Mouse (Mus musculus): Measurements from ENCODE around the gene 9930104L06Rik. TPM values are rescaled to one million over a fixed set of nuclear protein-coding genes. Genes with fewer than 3 reads are reported as not detected.

9930104L06Rik gene
- polyA plus RNA-seq, 1 experiment from 2014 or later = 9.3 TPM

DNA sequence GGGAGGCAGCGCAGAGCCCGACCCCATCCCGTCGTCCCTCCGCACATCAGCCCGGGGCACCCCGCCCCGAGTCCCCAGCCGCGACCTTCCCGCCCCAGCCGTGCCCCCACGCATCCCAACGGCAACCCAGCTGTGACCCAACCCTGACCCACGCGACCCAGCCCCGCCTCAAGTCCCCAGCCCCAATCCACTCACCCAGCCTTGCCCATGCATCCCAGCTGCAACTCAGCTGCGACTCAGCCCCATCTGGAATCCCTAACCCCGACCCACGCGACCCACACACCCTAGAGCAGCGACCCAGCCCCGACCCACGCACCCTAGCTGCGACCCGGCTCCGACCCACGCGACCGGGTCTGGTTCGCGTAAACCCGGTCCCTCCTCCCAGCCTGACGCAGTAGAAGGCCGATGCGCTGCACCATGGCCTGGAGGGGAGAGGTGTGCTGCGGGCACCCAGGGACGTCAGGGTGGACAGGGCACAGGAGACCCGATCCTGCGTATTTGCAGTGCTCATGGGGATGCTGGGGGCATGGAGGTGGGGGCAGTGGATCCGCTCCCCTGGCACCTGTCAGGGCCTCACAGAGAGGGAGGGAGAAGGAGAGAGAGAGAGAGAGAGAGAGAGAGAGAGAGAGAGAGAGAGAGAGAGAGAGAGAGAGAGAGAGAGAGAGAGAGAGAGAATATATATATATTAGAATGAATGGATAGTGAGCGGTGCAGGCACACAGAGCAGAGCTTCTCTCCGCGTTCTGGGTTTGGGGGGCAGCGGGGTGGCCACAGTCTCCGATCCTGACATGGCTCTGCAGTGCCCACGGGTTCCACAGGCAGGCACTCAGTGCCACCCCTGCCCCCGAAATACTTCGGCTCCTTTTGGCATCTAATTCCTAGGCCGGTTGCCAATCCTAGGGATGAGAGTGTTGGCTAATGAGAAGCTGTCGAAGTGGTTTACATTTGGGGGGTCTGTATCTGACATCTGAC, 50.2 kb downstream of the 9930104L06Rik start:
- 0 out of 2 replicates have a peak, but pooled peaks have one; percentile 8 for ATAC-seq
- Histone ChIP-seq H3K27ac (ENCODE audit: low read length) (no peak overlapping the region), H3K36me3 (ENCODE audit: control insufficient read depth, insufficient read depth, low read length) (no peaks in the 10 kb centered on the region), H3K4me3 (ENCODE audit: low read length) (peak overlapping the region; percentile 51), H3K27me3 (replicated peaks; ENCODE audit: control insufficient read depth, insufficient read depth, low read length) (peaks cover 77% of the 10 kb centered on the region), H3K9me3 (ENCODE audit: control insufficient read depth, low read length) (no peaks in the 10 kb centered on the region), H3K4me1 (ENCODE audit: control insufficient read depth, insufficient read depth, low read length) (peaks cover 26% of the 10 kb centered on the region), H3K4me2 (ENCODE audit: low read depth, low read length) (peak overlapping the region; percentile 70), H3K9ac (ENCODE audit: low read depth, low read length) (peak overlapping the region; percentile 54)
- WGBS = 3% methylated on average over 51 of the region's 51 CpGs

DNA sequence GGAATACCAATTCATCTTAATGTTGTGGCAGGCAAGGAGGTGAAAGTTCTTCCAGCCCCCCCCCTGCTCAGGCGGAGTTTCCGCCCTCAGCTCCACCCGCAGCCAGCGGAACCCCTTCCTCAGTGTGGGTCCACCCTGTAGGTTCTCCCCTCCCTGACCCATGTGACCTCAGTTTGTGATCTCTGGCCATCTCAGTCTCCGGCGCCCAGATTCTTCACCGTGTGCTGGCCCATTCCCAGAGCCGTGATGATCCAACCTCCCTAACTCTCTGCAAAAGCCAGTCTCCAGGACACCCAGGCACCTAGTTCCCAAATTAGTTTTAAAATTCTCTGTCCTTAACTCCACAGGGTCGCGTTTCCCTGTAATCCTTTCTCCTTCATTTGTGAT, 50.9 kb downstream of the 9930104L06Rik start:
- H3K9me3 ChIP-seq (ENCODE audit: control insufficient read depth, low read length) = no peaks in the 10 kb centered on the region
- H3K4me3 ChIP-seq (ENCODE audit: low read length) = no peak overlapping the region
- no peaks in the 10 kb centered on the region for H3K36me3 ChIP-seq (ENCODE audit: control insufficient read depth, insufficient read depth, low read length)
- peaks cover 26% of the 10 kb centered on the region for H3K4me1 ChIP-seq (ENCODE audit: control insufficient read depth, insufficient read depth, low read length)
- no peak for ATAC-seq
- peaks cover 75% of the 10 kb centered on the region for H3K27me3 ChIP-seq (replicated peaks; ENCODE audit: control insufficient read depth, insufficient read depth, low read length)
- H3K4me2 ChIP-seq (ENCODE audit: low read depth, low read length) = no peak overlapping the region
- 15% methylated on average over 10 of the region's 10 CpGs for WGBS
- no peak overlapping the region for H3K27ac ChIP-seq (ENCODE audit: low read length)
- H3K9ac ChIP-seq (ENCODE audit: low read depth, low read length) = no peak overlapping the region

DNA sequence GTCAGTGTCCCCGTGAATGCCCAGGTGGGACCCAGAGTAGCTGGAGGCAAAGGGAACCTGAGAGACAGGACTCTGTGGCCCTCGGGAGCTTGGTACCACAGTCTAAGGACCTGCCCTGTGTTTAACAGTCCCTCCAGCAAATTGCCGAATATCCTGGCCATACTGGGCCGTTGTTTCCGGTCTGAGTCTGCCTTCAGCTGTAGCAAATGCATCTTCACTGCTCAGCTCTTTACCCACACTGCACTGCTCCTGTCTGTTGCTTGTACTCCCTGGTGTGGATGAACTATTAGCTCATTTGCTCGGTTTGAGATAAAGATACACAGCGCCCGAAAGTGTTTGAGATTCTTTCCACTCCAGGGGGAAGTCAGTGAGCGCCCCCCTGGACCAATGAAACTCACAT, 51.5 kb downstream of the 9930104L06Rik start:
- Histone ChIP-seq H3K27ac (ENCODE audit: low read length) (no peak overlapping the region), H3K4me3 (ENCODE audit: low read length) (no peak overlapping the region), H3K4me1 (ENCODE audit: control insufficient read depth, insufficient read depth, low read length) (peaks cover 26% of the 10 kb centered on the region), H3K27me3 (replicated peaks; ENCODE audit: control insufficient read depth, insufficient read depth, low read length) (peaks cover 73% of the 10 kb centered on the region), H3K36me3 (ENCODE audit: control insufficient read depth, insufficient read depth, low read length) (no peaks in the 10 kb centered on the region), H3K9me3 (ENCODE audit: control insufficient read depth, low read length) (no peaks in the 10 kb centered on the region), H3K9ac (ENCODE audit: low read depth, low read length) (no peak overlapping the region), H3K4me2 (ENCODE audit: low read depth, low read length) (no peak overlapping the region)
- WGBS = 12% methylated on average over 9 of the region's 9 CpGs
- ATAC-seq = no peak

DNA sequence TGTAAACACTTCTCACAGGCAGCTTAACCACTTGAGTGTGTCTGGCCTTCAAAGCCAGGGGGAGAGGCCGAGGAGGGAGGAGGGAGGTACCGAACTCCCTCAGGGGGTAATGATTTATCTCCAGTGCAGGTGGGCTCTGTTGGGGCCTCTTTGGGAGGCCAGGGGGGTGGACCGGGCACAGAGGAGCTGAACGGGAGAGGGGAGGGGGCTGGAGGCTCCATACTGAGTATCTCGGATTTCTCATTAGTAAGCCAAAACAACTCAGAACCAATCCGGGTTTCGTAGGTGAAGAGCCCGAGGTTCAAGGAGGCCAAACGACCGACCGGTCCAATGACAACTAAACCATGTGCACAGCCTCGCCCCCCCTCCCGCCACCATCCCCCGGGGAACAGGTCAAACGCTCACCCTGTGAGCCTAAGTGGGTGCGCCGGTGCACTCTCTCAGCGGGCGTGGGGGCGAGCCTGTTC, 53.0 kb downstream of the 9930104L06Rik start:
- H3K9ac ChIP-seq (ENCODE audit: low read depth, low read length) = 0 out of 2 replicates have a peak overlapping the region, but pooled peaks have one; percentile 37
- H3K36me3 ChIP-seq (ENCODE audit: control insufficient read depth, insufficient read depth, low read length) = no peaks in the 10 kb centered on the region
- no peak overlapping the region for H3K4me3 ChIP-seq (ENCODE audit: low read length)
- H3K4me2 ChIP-seq (ENCODE audit: low read depth, low read length) = peak overlapping the region; percentile 17; the same call in 1 of the 2 replicates
- H3K4me1 ChIP-seq (ENCODE audit: control insufficient read depth, insufficient read depth, low read length) = peaks cover 26% of the 10 kb centered on the region
- peak; percentile 14; the same call in 1 of the 2 replicates for ATAC-seq
- H3K27me3 ChIP-seq (replicated peaks; ENCODE audit: control insufficient read depth, insufficient read depth, low read length) = peaks cover 58% of the 10 kb centered on the region
- 8% methylated on average over 20 of the region's 20 CpGs for WGBS
- H3K27ac ChIP-seq (ENCODE audit: low read length) = no peak overlapping the region
- no peaks in the 10 kb centered on the region for H3K9me3 ChIP-seq (ENCODE audit: control insufficient read depth, low read length)

DNA sequence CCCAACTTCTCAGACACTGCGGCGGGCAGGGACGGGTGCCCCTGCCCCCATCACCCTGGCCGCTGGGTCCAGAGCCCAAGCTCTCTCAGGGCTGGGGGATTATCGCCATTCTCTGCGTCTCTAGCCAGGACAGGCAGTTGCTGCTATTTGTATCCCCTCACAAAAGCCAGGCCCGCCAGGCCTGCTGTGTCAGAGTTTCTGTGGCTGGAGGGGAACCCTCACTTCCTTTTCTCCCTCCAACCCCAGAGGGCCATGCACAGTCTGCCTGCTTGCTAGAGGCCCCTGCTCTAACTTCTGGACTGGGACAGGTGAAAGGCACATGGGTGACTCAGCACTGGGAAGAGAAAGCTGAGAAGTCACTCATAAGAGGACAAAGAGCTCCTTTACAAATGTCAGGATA, 53.5 kb downstream of the 9930104L06Rik start:
- ATAC-seq = no peak
- H3K4me2 ChIP-seq (ENCODE audit: low read depth, low read length) = peak overlapping the region; percentile 17; the same call in 1 of the 2 replicates
- H3K27me3 ChIP-seq (replicated peaks; ENCODE audit: control insufficient read depth, insufficient read depth, low read length) = peaks cover 56% of the 10 kb centered on the region
- no peaks in the 10 kb centered on the region for H3K9me3 ChIP-seq (ENCODE audit: control insufficient read depth, low read length)
- peak overlapping the region; percentile 37; the same call in 1 of the 2 replicates for H3K9ac ChIP-seq (ENCODE audit: low read depth, low read length)
- peaks cover 26% of the 10 kb centered on the region for H3K4me1 ChIP-seq (ENCODE audit: control insufficient read depth, insufficient read depth, low read length)
- H3K36me3 ChIP-seq (ENCODE audit: control insufficient read depth, insufficient read depth, low read length) = no peaks in the 10 kb centered on the region
- H3K4me3 ChIP-seq (ENCODE audit: low read length) = no peak overlapping the region
- H3K27ac ChIP-seq (ENCODE audit: low read length) = no peak overlapping the region
- 5% methylated on average over 7 of the region's 7 CpGs for WGBS

Other genes with a start within 250 kb of the 9930104L06Rik start
- gene Utp11, start 243.4 kb upstream of the 9930104L06Rik start, polyA plus RNA-seq (2015; fragmentation: Nextera tagmentation; extraction: Ambion mirVana) = 51.8 and 58.6 TPM in 2 replicates
- 5.1 and 5.2 TPM in 2 replicates for gene Fhl3, start 236.3 kb upstream of the 9930104L06Rik start, polyA plus RNA-seq (2015; fragmentation: Nextera tagmentation; extraction: Ambion mirVana)
- 105 and 125 TPM in 2 replicates for gene Sf3a3, start 222.3 kb upstream of the 9930104L06Rik start, polyA plus RNA-seq (2015; fragmentation: Nextera tagmentation; extraction: Ambion mirVana)
- 27.0 and 27.5 TPM in 2 replicates for gene Inpp5b, start 195.2 kb upstream of the 9930104L06Rik start, polyA plus RNA-seq (2015; fragmentation: Nextera tagmentation; extraction: Ambion mirVana)
- gene Mtf1, start 134.9 kb upstream of the 9930104L06Rik start, polyA plus RNA-seq (2015; fragmentation: Nextera tagmentation; extraction: Ambion mirVana) = 8.5 and 11.1 TPM in 2 replicates
- gene Yrdc, start 86.4 kb upstream of the 9930104L06Rik start, polyA plus RNA-seq (2015; fragmentation: Nextera tagmentation; extraction: Ambion mirVana) = 27.3 and 29.5 TPM in 2 replicates
- 35.3 and 35.8 TPM in 2 replicates for gene 1110065P20Rik, start 85.9 kb upstream of the 9930104L06Rik start, polyA plus RNA-seq (2015; fragmentation: Nextera tagmentation; extraction: Ambion mirVana)
- 0.36 and 0.44 TPM in 2 replicates for gene Maneal, start 74.9 kb upstream of the 9930104L06Rik start, polyA plus RNA-seq (2015; fragmentation: Nextera tagmentation; extraction: Ambion mirVana)
- gene Epha10, start 56.1 kb upstream of the 9930104L06Rik start, polyA plus RNA-seq (2015; fragmentation: Nextera tagmentation; extraction: Ambion mirVana) = 0.07 and 0.15 TPM in 2 replicates
- 105 and 126 TPM in 2 replicates for gene Cdca8, start 2.3 kb downstream of the 9930104L06Rik start, polyA plus RNA-seq (2015; fragmentation: Nextera tagmentation; extraction: Ambion mirVana)
- 6.0 and 8.0 TPM in 2 replicates for gene Rspo1, start 49.4 kb downstream of the 9930104L06Rik start, polyA plus RNA-seq (2015; fragmentation: Nextera tagmentation; extraction: Ambion mirVana)
- 61.8 and 64.6 TPM in 2 replicates for gene Gnl2, start 79.5 kb downstream of the 9930104L06Rik start, polyA plus RNA-seq (2015; fragmentation: Nextera tagmentation; extraction: Ambion mirVana)
- not detected in 2 replicates for gene Dnali1, start 128.7 kb downstream of the 9930104L06Rik start, polyA plus RNA-seq (2015; fragmentation: Nextera tagmentation; extraction: Ambion mirVana)
- 21.3 and 22.7 TPM in 2 replicates for gene Snip1, start 129.6 kb downstream of the 9930104L06Rik start, polyA plus RNA-seq (2015; fragmentation: Nextera tagmentation; extraction: Ambion mirVana)
- gene Meaf6, start 148.1 kb downstream of the 9930104L06Rik start, polyA plus RNA-seq (2015; fragmentation: Nextera tagmentation; extraction: Ambion mirVana) = 39.3 and 40.3 TPM in 2 replicates
- 1.4 and 1.5 TPM in 2 replicates for gene Zc3h12a, start 190.8 kb downstream of the 9930104L06Rik start, polyA plus RNA-seq (2015; fragmentation: Nextera tagmentation; extraction: Ambion mirVana)